Mouse (Mus musculus): ENCODE measurements around the gene Gdf3.
"Not testable (repeated sequence)": the region's sequence is repeated elsewhere in the genome, so short reads cannot be mapped to it uniquely, and the experiment has no call there.

DNA sequence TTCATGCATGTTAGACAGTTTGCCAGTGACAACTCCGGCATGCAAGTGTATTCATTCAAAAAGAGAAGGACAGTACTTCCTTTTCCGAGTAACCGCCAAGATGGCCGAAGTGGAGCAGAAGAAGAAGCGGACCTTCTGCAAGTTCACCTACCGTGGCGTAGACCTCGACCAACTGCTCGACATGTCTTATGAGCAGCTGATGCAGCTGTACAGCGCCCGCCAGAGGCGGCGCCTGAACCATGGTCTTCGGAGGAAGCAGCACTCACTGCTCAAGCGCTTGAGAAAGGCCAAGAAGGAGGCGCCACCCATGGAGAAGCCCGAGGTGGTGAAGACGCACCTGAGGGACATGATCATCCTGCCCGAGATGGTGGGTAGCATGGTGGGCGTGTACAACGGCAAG, 34.3 kb upstream of the Gdf3 start:
- TF ChIP-seq GATA1, TAL1 (IDR thresholded peaks at IDR 0.05; ENCODE audit: low read length): not testable (repeated sequence)

All from erythroblast, embryonic 14.5 days (primary cell).